Mouse (Mus musculus) megakaryocyte, embryonic 14.5 days (primary cell): ENCODE data around the gene Rnpepl1. TPM values are rescaled to one million over a fixed set of nuclear protein-coding genes. Genes with fewer than 3 reads are reported as not detected.
"Not testable (repeated sequence)": the region's sequence is repeated elsewhere in the genome, so short reads cannot be mapped to it uniquely, and the experiment has no call there.

ENCODE experiments used
- H3K27me3 ChIP-seq: replicated peaks from 2 replicates; pipeline ENCODE3; 2012; ENCODE audit warnings: inconsistent platforms
- H3K36me3 ChIP-seq: replicated peaks from 2 replicates; pipeline ENCODE3; 2012; ENCODE audit warnings: low read length, inconsistent platforms, mixed read lengths
- H3K4me1 ChIP-seq: 2 replicates; pipeline ENCODE4 v1.6.1; 2012; ENCODE audit warnings: inconsistent platforms
- H3K4me3 ChIP-seq: replicated peaks from 2 replicates; pipeline ENCODE3; 2012; ENCODE audit warnings: moderate library complexity, mild to moderate bottlenecking, inconsistent platforms
- H3K9me3 ChIP-seq: 2 replicates; pipeline ENCODE4 v1.6.1; 2012; ENCODE audit warnings: inconsistent platforms
- FLI1 ChIP-seq: IDR thresholded peaks from 2 replicates; pipeline ENCODE4 v1.6.1; 2012; ENCODE audit warnings: low read length, inconsistent platforms, mixed read lengths
- GATA1 ChIP-seq: IDR thresholded peaks from 3 replicates; pipeline ENCODE4 v1.6.1; 2012; ENCODE audit warnings: mixed read lengths, low read length, inconsistent platforms, borderline replicate concordance
- polyA plus RNA-seq: library from polyadenylated mRNA; stranded (reverse); fragments of >175 nt; gene quantifications from 2 replicates; pipeline ENCODE4 v1.2.3, GENCODE M21; 2012; ENCODE audit warnings: low replicate concordance; ENCODE audit not compliant: insufficient read depth

Rnpepl1 gene
- polyA plus RNA-seq, 1 experiment = 94.2 TPM

- Histone ChIP-seq H3K9me3 (no peaks in the 10 kb centered on the region), H3K36me3 (peaks cover 7% of the 10 kb centered on the region), H3K4me3 (no peak overlapping the region), H3K27me3 (peaks cover 1% of the 10 kb centered on the region), H3K4me1 (peaks cover 25% of the 10 kb centered on the region)
- no peak for TF ChIP-seq GATA1
- TF ChIP-seq FLI1 = no peak
Measured at GRCm38 (mm10) chr1:92953641-92954040, 43.1 kb downstream of the Rnpepl1 start.

GRCm38 (mm10) chr1:92956571-92957335 is 46.2 kb downstream of the Rnpepl1 start:
- H3K4me1 ChIP-seq = peaks cover 20% of the 10 kb centered on the region
- H3K27me3 ChIP-seq, H3K9me3 ChIP-seq, H3K36me3 ChIP-seq: not testable (repeated sequence)
- H3K4me3 ChIP-seq = peak overlapping the region; percentile 84

- H3K36me3 ChIP-seq = no peaks in the 10 kb centered on the region
- TF ChIP-seq FLI1 (no peak), GATA1 (no peak)
- H3K9me3 ChIP-seq = no peaks in the 10 kb centered on the region
- H3K27me3 ChIP-seq = peaks cover 18% of the 10 kb centered on the region
- H3K4me1 ChIP-seq = peaks cover 14% of the 10 kb centered on the region
- no peak overlapping the region for H3K4me3 ChIP-seq
Measured at GRCm38 (mm10) chr1:92958999-92959398, 48.4 kb downstream of the Rnpepl1 start.

GRCm38 (mm10) chr1:92970791-92971190 is 60.2 kb downstream of the Rnpepl1 start:
- not testable (repeated sequence) for H3K36me3 ChIP-seq, H3K4me1 ChIP-seq, H3K9me3 ChIP-seq, H3K4me3 ChIP-seq
- H3K27me3 ChIP-seq = peaks cover 23% of the 10 kb centered on the region

GRCm38 (mm10) chr1:92971879-92972795 is 61.6 kb downstream of the Rnpepl1 start:
- Histone ChIP-seq H3K36me3 (no peaks in the 10 kb centered on the region), H3K27me3 (peaks cover 34% of the 10 kb centered on the region), H3K4me3 (no peak overlapping the region), H3K4me1 (peaks cover 7% of the 10 kb centered on the region; the same call in 1 of the 2 replicates), H3K9me3 (no peaks in the 10 kb centered on the region)
- TF ChIP-seq GATA1 (no peak), FLI1 (no peak)

- Histone ChIP-seq H3K4me1 (peaks cover 8% of the 10 kb centered on the region; the same call in 1 of the 2 replicates), H3K4me3 (peak overlapping the region; percentile 57), H3K27me3 (peaks cover 41% of the 10 kb centered on the region), H3K9me3 (no peaks in the 10 kb centered on the region), H3K36me3 (no peaks in the 10 kb centered on the region)
- TF ChIP-seq GATA1 (no peak), FLI1 (no peak)
Measured at GRCm38 (mm10) chr1:92972854-92973253, 62.3 kb downstream of the Rnpepl1 start.

Other genes starting within 250 kb of the Rnpepl1 start
- gene Gpc1, start 79.1 kb upstream of the Rnpepl1 start, polyA plus RNA-seq = 0.26 and 4.8 TPM in 2 replicates
- gene Ankmy1, start 7.9 kb upstream of the Rnpepl1 start, polyA plus RNA-seq = not detected in 2 replicates
- gene Dusp28, start 3.8 kb upstream of the Rnpepl1 start, polyA plus RNA-seq = 1.8 and 4.1 TPM in 2 replicates
- gene Capn10, start 23.6 kb downstream of the Rnpepl1 start, polyA plus RNA-seq = 12.4 and 15.0 TPM in 2 replicates
- 1.1 TPM in 1 of 2 replicates, not detected in the other for gene Gpr35, start 40.1 kb downstream of the Rnpepl1 start, polyA plus RNA-seq
- 0.39 TPM in 1 of 2 replicates, not detected in the other for gene Aqp12, start 95.6 kb downstream of the Rnpepl1 start, polyA plus RNA-seq
- gene Kif1a, start 191.2 kb downstream of the Rnpepl1 start, polyA plus RNA-seq = 0.07 TPM in 1 of 2 replicates, not detected in the other
- not detected in 2 replicates for gene Agxt, start 224.5 kb downstream of the Rnpepl1 start, polyA plus RNA-seq